Mouse (Mus musculus) lung, adult 10 weeks (tissue): Measurements from ENCODE around the gene Csad. TPM values are rescaled to one million over a fixed set of nuclear protein-coding genes. Genes with fewer than 3 reads are reported as not detected.

Experiments
- polyA plus RNA-seq: library from polyadenylated mRNA; stranded (reverse); fragments of 350-450 nt; fragmentation: Illumina TruSeq; extraction: RNeasy Lipid Tissue Mini Kit (QIAGEN cat#74804); gene quantifications from one replicate; pipeline ENCODE4 v1.2.3, GENCODE M21; 2014; ENCODE audit warnings: low read depth, low replicate concordance; ENCODE audit not compliant: insufficient read depth

The Csad gene
- polyA plus RNA-seq: 26.9 TPM

DNA sequence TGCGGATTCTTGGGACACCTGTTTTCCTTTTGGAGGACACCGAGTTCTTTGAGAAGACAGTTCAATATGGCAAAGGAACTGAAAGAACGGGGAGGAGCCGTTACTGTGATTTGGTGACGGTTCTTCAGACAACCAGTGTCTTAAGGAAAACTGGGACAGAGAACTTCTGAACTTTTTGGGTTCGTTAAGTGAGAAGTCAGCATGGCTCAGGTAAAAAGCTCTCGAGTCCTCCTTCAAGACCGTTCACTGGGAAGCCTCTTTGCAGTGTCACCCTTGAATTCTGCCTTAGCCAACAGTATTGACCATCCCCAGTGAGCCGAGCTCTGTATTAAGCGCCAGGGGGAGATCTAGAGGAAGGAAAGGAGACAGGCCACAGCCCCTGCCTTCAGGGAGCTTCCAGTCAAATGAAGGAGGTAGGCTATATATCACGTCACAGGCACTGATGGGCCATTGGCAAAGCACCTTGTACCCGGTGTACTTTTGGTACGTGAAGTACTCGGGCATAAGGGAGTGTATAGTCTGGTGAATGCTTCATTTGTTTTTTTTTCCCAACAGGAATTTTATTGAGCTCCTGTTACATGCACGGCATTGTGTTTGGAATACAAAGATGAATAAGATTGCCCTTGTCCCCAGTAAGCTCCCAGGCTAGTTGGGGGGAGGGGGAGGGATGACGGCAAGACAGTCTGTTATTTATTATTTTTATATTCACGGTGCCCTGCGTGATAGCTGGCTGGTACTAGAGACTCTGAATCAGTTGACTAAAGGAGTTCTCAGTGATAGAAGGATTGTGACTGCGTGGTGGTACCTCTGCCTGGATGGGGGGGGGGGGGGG lies at the start of gene Csad:
Csad (minus strand) TSS at position 51 of the 832 bp plus-strand sequence.

DNA sequence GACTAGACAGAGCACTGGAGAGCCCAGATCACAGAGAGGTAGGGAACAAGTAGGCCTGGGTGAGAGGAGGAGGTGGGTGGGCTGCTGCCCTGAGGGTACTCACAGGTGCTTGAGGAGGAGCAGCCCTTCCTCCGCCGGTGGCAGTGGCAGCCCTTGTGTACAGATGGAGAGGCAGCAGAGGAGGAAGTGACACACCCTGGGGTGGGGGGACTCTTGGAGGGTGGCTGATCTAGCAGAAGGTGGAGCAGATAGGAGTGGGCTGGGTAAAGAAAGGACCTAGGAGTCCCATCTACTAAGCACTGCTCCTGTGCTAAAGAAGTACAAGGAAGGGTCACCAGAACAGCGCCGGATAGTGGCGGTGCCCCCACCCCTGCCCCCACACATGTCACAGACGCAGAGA lies 27.2 kb upstream of the Csad start, which contains the start of gene Itgb7:
Itgb7 (minus strand) TSS at position 197 of the 400 bp plus-strand sequence.

DNA sequence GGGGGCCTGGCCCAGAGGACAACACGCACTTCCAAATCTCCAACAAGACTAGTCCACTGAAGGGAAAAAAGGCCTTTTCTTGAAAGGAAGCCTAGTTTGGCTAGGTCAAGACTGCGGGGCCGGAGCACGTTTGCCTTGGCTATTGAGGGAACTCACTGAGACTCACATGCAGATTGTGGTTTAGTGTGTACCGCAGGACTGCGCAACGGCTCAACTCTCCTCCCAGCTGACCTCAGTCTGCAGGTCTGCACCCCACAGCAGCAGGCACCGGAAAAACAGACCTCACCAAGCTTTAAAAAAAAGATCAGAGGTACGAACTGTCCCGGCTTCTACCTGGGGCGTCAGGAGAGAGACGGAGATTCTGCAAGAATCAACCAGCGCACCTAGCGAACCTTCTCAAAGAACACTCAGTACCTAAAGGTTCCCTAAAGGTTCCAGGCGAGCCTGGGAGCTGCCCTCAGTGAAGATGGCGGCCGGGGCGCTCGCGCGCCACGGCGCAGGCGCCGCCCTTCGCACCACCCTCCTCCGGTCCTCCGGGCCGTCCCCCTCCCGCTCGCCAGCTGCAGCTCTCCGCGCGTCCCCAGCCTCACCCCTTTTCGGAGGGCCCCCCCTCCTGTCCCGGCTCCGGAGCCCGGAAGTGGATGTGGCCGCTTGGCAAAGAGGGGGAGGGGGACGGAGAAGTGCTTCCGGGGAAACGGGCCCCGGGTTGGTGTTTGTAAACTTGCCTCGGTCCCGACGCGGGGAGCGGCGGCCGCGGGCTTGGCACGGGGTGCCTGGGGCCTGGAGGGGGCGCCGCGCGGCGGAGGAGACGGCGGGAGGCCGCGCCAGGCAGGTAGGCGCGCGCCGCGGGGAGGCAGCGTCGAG lies 1.3 kb downstream of the Csad start, which contains the start of gene Zfp740:
Zfp740 (plus strand) TSS at position 279 of the 864 bp plus-strand sequence.

GRCm38 (mm10) chr15:102150301-102151135 lies 54.0 kb downstream of the Csad start, which contains the start of gene Soat2:
Gene Soat2 (plus strand): TSS chr15:102150526.

GRCm38 (mm10) chr15:102144274-102144711 lies 60.2 kb downstream of the Csad start, which contains the start of gene Igfbp6:
Gene Igfbp6 (plus strand): TSS chr15:102144362.

GRCm38 (mm10) chr15:102136129-102136758 lies 68.3 kb downstream of the Csad start, which contains the start of gene Spryd3:
Gene Spryd3 (minus strand): TSS chr15:102136234.

Other genes starting within 250 kb of the Csad start
- gene Krt8, start 200.2 kb downstream of the Csad start, polyA plus RNA-seq: 137 TPM
- gene Krt18, start 176.5 kb downstream of the Csad start, polyA plus RNA-seq: 91.4 TPM
- 66.8 TPM for gene Eif4b, start 131.0 kb downstream of the Csad start, polyA plus RNA-seq
- gene Tns2, start 104.3 kb downstream of the Csad start, polyA plus RNA-seq: 166 TPM
- 27.8 TPM for gene Spryd3, start 68.5 kb downstream of the Csad start, polyA plus RNA-seq
- 398 TPM for gene Igfbp6, start 60.4 kb downstream of the Csad start, polyA plus RNA-seq
- 0.20 TPM for gene Soat2, start 54.2 kb downstream of the Csad start, polyA plus RNA-seq
- 35.1 TPM for gene Zfp740, start 1.5 kb downstream of the Csad start, polyA plus RNA-seq
- gene Itgb7, start 27.2 kb upstream of the Csad start, polyA plus RNA-seq: 31.0 TPM
- 32.8 TPM for gene Rarg, start 52.8 kb upstream of the Csad start, polyA plus RNA-seq
- gene Gm9918, start 65.8 kb upstream of the Csad start, polyA plus RNA-seq: 0.10 TPM
- gene Mfsd5, start 74.7 kb upstream of the Csad start, polyA plus RNA-seq: 38.5 TPM
- gene Espl1, start 91.5 kb upstream of the Csad start, polyA plus RNA-seq: 1.2 TPM
- gene Pfdn5, start 121.4 kb upstream of the Csad start, polyA plus RNA-seq: 792 TPM
- 41.8 TPM for gene Myg1, start 127.0 kb upstream of the Csad start, polyA plus RNA-seq
- 13.3 TPM for gene Aaas, start 146.0 kb upstream of the Csad start, polyA plus RNA-seq
- not detected for gene Sp7, start 162.5 kb upstream of the Csad start, polyA plus RNA-seq
- 12.7 TPM for gene Sp1, start 201.4 kb upstream of the Csad start, polyA plus RNA-seq
- 9.2 TPM for gene Amhr2, start 240.6 kb upstream of the Csad start, polyA plus RNA-seq